Mouse (Mus musculus) limb, embryonic 12.5 days (tissue): ENCODE results near the gene Stap2. TPM values are rescaled to one million over a fixed set of nuclear protein-coding genes. Genes with fewer than 3 reads are reported as not detected.
A peak's percentile ranks its signal among the peaks of the same experiment; 100 is the strongest.

ENCODE experiments used
- ATAC-seq: fragments of 200-750 bp; cut with Nextera tagmentation; 2 replicates; pipeline ENCODE4 v1.8.0; 2017; ENCODE audit warnings: low read depth, moderate TSS enrichment; ENCODE audit not compliant: insufficient number of reproducible peaks, insufficient read depth, low FRiP score, low TSS enrichment
- H3K27ac ChIP-seq: fragments of 300-500 bp; sonication (generic); 2 replicates; pipeline ENCODE4 v1.5.1; 2016; ENCODE audit warnings: mild to moderate bottlenecking, moderate library complexity
- H3K27me3 ChIP-seq: fragments of 300-500 bp; sonication (generic); 2 replicates; pipeline ENCODE4 v1.6.1; 2016; ENCODE audit warnings: mild to moderate bottlenecking, moderate library complexity
- H3K36me3 ChIP-seq: fragments of 300-500 bp; sonication (generic); 2 replicates; pipeline ENCODE4 v1.6.1; 2016; ENCODE audit warnings: mild to moderate bottlenecking, moderate library complexity
- H3K4me1 ChIP-seq: fragments of 300-500 bp; sonication (generic); replicated peaks from 2 replicates; pipeline ENCODE4 v1.6.1; 2016
- H3K4me2 ChIP-seq: fragments of 300-500 bp; sonication (generic); 2 replicates; pipeline ENCODE4 v1.6.1; 2016; ENCODE audit warnings: mild to moderate bottlenecking, moderate library complexity
- H3K4me3 ChIP-seq: fragments of 300-500 bp; sonication (generic); replicated peaks from 2 replicates; pipeline ENCODE4 v1.5.1; 2016; ENCODE audit warnings: mild to moderate bottlenecking
- H3K9ac ChIP-seq: fragments of 300-500 bp; sonication (generic); replicated peaks from 2 replicates; pipeline ENCODE4 v1.6.1; 2016; ENCODE audit warnings: mild to moderate bottlenecking, moderate library complexity
- H3K9me3 ChIP-seq: fragments of 300-500 bp; sonication (generic); 2 replicates; pipeline ENCODE4 v1.6.1; 2016; ENCODE audit warnings: mild to moderate bottlenecking, moderate library complexity
- WGBS: fragments of 180-500 bp; shearing (Covaris S2); methylation state at CpG from one replicate; pipeline ENCODE4 v1.1.7; 2016; 5-methylcytosine and 5-hydroxymethylcytosine counted together
- polyA plus RNA-seq: library from polyadenylated mRNA; unstranded; fragments of >200 nt; fragmentation: Nextera tagmentation; extraction: Ambion mirVana; gene quantifications from 2 replicates; pipeline ENCODE4 v1.2.1, GENCODE M21; 2016

The Stap2 gene
- polyA plus RNA-seq, 1 experiment from 2014 or later: 7.2 TPM

GRCm38 (mm10) chr17:56034726-56035100 is 29.3 kb upstream of the Stap2 start:
- Histone ChIP-seq H3K9ac (peak overlapping the region; percentile 84), H3K9me3 (no peaks in the 10 kb centered on the region), H3K27me3 (no peaks in the 10 kb centered on the region), H3K36me3 (peaks cover 43% of the 10 kb centered on the region), H3K4me1 (peaks cover 23% of the 10 kb centered on the region), H3K27ac (no peak overlapping the region), H3K4me2 (peak overlapping the region; percentile 51), H3K4me3 (peak overlapping the region; percentile 84)
- no peak for ATAC-seq
- WGBS: 84% methylated on average over 6 of the region's 6 CpGs

DNA sequence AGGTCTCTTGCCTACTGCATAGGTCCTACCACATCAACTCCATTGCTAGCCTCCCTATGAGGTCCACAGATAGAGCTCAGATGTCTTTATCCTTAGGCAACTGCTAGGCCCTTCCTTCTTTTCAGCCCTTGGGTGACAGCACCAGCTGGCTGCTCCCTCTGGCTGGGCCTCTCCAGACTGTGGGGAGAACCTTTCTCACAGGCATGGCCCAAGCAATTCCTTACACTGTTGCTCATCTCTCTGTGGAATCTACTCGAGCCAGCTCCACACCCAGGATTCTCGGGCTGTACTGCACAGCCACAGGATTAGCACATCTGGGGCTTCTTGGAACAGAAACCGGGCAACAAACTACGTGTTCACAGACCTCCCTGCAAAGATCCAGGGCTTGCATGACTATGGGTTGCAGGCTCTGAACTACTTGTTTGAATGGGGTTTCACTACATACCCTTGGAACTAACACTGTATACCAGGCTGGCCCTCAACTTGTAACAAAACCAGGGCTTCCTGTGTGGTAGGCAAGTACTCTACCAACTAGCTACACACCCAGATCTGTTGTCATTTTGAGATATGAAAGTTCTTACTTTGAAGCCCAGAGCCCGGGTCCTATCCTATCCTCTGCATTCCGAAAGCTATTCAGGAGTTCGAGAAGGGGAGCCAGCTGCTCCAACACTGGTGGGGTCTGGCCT is 28.8 kb upstream of the Stap2 start:
- peak overlapping the region; percentile 51; the same call in 1 of the 2 replicates for H3K4me2 ChIP-seq
- H3K36me3 ChIP-seq: peaks cover 48% of the 10 kb centered on the region
- H3K4me3 ChIP-seq: peak overlapping the region; percentile 84; the same call in 1 of the 2 replicates
- peaks cover 23% of the 10 kb centered on the region for H3K4me1 ChIP-seq
- H3K9me3 ChIP-seq: no peaks in the 10 kb centered on the region
- ATAC-seq: no peak
- 89% methylated on average over 7 of the region's 7 CpGs for WGBS
- H3K9ac ChIP-seq: peak overlapping the region; percentile 84; the same call in 1 of the 2 replicates
- no peaks in the 10 kb centered on the region for H3K27me3 ChIP-seq
- H3K27ac ChIP-seq: no peak overlapping the region

DNA sequence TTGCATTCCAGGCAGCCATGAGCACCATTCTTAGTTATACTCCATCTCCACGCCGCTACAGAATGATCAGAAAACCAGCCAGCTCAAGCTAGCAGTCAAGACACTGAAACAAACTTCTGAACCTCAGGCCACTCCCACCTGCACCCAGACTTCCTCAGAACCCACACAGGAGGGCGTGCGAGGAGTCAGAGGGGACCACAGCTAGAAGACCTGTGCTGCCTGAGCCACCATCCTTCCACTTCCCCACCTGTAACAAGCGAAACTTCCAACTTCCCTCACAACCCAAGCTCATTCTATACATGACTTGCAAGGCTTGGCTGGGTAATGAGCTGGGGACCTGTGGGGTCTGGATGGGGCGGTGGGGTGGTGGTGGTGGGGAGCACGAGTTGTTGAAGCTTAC is 27.4 kb upstream of the Stap2 start:
- ATAC-seq: no peak
- H3K4me2 ChIP-seq: no peak overlapping the region
- no peak overlapping the region for H3K4me3 ChIP-seq
- H3K27me3 ChIP-seq: no peaks in the 10 kb centered on the region
- H3K27ac ChIP-seq: 0 out of 2 replicates have a peak overlapping the region, but pooled peaks have one; percentile 12
- peaks cover 23% of the 10 kb centered on the region for H3K4me1 ChIP-seq
- peak overlapping the region; percentile 28; the same call in 1 of the 2 replicates for H3K9ac ChIP-seq
- no peaks in the 10 kb centered on the region for H3K9me3 ChIP-seq
- peaks cover 61% of the 10 kb centered on the region for H3K36me3 ChIP-seq
- 85% methylated on average over 7 of the region's 7 CpGs for WGBS

DNA sequence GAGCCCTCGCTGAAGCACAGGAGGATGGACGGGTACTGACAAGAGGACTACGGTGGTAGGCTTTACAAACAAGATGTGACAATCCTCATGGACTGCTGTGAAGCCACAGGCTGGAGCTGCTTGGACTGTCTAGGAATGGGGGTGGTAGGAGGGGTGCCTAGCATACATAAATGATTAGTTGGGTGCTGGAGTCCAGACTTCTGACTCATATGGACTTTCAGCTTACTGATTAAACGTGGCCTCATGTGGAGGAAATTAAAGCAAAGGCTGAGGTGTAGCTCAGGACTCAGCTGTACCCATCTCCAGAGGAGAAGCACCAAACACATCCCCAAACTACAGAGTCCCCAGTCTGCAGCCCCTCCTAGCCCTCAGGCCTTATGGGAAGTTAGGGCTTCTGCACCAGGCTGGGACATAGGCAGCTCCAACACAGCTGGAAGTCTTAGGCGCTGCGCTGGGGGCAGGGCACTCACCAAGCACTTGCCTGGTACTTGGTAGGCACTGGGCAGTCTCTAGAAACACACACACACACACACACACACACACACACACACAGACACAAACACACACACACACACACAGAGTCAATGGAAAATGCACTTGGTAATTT is 26.8 kb upstream of the Stap2 start:
- no peak for ATAC-seq
- Histone ChIP-seq H3K36me3 (peaks cover 67% of the 10 kb centered on the region), H3K27me3 (no peaks in the 10 kb centered on the region), H3K27ac (0 out of 2 replicates have a peak overlapping the region, but pooled peaks have one; percentile 12), H3K9ac (peak overlapping the region; percentile 28; the same call in 1 of the 2 replicates), H3K4me1 (peaks cover 28% of the 10 kb centered on the region), H3K4me2 (no peak overlapping the region), H3K9me3 (no peaks in the 10 kb centered on the region), H3K4me3 (no peak overlapping the region)
- WGBS: 86% methylated on average over 6 of the region's 6 CpGs

DNA sequence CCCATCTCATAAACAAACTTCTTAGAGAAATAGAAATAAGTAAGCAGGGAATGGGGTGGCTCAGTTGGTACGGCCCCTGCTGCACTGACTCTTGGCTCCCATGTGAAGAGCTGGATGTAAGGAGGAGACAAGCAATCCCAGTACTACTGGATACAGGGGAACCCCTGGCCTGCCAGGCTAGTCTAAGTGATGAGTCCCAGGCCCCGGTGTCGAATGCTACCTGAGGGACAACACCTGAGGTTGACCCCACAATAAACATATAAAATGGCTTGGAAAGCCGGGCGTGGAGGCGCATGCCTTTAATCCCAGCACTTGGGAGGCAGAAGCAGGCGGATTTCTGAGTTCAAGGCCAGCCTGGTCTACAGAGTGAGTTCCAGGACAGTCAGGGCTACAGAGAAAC is 26.0 kb upstream of the Stap2 start:
- no peak overlapping the region for H3K9ac ChIP-seq
- H3K9me3 ChIP-seq: no peaks in the 10 kb centered on the region
- WGBS: 92% methylated on average over 7 of the region's 7 CpGs
- H3K27ac ChIP-seq: no peak overlapping the region
- peaks cover 73% of the 10 kb centered on the region for H3K36me3 ChIP-seq
- no peak overlapping the region for H3K4me3 ChIP-seq
- no peak overlapping the region for H3K4me2 ChIP-seq
- no peaks in the 10 kb centered on the region for H3K27me3 ChIP-seq
- ATAC-seq: no peak
- peaks cover 36% of the 10 kb centered on the region for H3K4me1 ChIP-seq

- 71% methylated on average over 5 of the region's 5 CpGs for WGBS
- Histone ChIP-seq H3K9ac (no peak overlapping the region), H3K4me3 (no peak overlapping the region), H3K27me3 (no peaks in the 10 kb centered on the region), H3K36me3 (peaks cover 77% of the 10 kb centered on the region), H3K4me1 (peaks cover 40% of the 10 kb centered on the region), H3K27ac (no peak overlapping the region), H3K4me2 (no peak overlapping the region), H3K9me3 (no peaks in the 10 kb centered on the region)
- ATAC-seq: no peak
These were observed 25.5 kb upstream of the Stap2 start for GRCm38 (mm10) chr17:56030919-56031318.

DNA sequence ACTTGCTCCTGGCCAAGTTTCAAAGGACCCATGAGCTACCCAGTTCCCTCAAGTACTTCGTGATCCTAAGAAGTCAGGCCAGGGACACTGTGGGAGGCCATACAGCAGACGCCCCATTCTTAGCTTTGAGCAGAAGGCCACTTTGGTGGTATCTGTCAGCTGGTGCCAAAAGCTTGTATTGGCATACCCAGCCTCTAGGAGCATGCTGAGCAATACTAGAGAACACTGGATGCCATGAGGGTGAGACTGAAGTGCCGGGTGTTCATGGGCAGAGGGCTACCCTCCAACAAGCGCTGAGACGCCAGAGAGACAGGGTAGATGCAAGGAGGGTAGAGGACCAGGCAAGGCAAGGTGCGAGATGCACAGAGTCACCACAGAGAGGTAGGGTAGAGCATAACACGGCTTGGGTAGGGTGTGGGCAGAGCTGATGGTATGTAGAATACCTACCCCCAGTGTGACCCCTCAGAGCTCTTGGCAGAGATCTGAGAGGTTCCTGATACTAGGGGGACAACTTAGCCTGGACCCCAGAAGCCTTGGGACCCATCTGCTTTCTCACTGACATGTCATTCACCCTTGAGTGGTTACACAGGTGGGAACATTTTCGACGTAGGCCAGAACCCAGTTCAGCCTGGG is 25.0 kb upstream of the Stap2 start:
- no peaks in the 10 kb centered on the region for H3K27me3 ChIP-seq
- no peak for ATAC-seq
- H3K4me1 ChIP-seq: peaks cover 38% of the 10 kb centered on the region
- no peak overlapping the region for H3K9ac ChIP-seq
- no peak overlapping the region for H3K27ac ChIP-seq
- H3K9me3 ChIP-seq: no peaks in the 10 kb centered on the region
- no peak overlapping the region for H3K4me2 ChIP-seq
- no peak overlapping the region for H3K4me3 ChIP-seq
- WGBS: 89% methylated on average over 9 of the region's 9 CpGs
- peaks cover 81% of the 10 kb centered on the region for H3K36me3 ChIP-seq

GRCm38 (mm10) chr17:56027801-56028441 is 22.5 kb upstream of the Stap2 start:
- Histone ChIP-seq H3K4me1 (peaks cover 26% of the 10 kb centered on the region; the same call in 1 of the 2 replicates), H3K27me3 (no peaks in the 10 kb centered on the region), H3K9ac (no peak overlapping the region), H3K9me3 (no peaks in the 10 kb centered on the region), H3K4me2 (no peak overlapping the region), H3K27ac (no peak overlapping the region), H3K36me3 (peaks cover 82% of the 10 kb centered on the region), H3K4me3 (no peak overlapping the region)
- no peak for ATAC-seq
- 86% methylated on average over 5 of the region's 5 CpGs for WGBS

GRCm38 (mm10) chr17:56026881-56027280 is 21.5 kb upstream of the Stap2 start:
- H3K27ac ChIP-seq: no peak overlapping the region

DNA sequence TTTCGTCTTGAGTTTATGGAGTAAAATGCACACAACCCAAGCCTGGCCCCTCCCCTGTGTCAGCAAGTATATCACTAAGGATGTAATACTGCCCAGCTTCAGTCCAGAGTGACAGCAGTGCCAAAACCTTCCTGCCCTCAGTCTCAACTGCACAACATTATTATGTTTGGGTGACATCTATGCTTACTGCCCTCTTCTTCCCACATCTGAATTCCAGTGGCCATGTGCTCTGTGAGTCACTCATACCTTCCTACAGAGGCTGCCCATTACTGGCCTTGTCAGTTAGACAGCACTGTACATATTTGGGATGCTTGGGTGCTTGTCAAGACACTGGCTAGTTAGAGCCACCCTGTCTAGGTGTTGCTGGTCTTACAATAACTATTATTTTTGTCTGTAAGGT is 20.9 kb upstream of the Stap2 start:
- H3K9ac ChIP-seq: no peak overlapping the region
- 83% methylated on average over 1 of the region's 1 CpGs for WGBS
- no peak for ATAC-seq
- H3K4me3 ChIP-seq: no peak overlapping the region
- peaks cover 84% of the 10 kb centered on the region for H3K36me3 ChIP-seq
- peaks cover 18% of the 10 kb centered on the region for H3K4me1 ChIP-seq
- H3K9me3 ChIP-seq: no peaks in the 10 kb centered on the region
- H3K4me2 ChIP-seq: no peak overlapping the region
- no peaks in the 10 kb centered on the region for H3K27me3 ChIP-seq
- no peak overlapping the region for H3K27ac ChIP-seq

More at GRCm38 (mm10) chr17:56026881-56027280, 21.5 kb upstream of the Stap2 start:
- Histone ChIP-seq H3K4me3 (no peak overlapping the region), H3K9me3 (no peaks in the 10 kb centered on the region), H3K4me1 (peaks cover 18% of the 10 kb centered on the region), H3K36me3 (peaks cover 81% of the 10 kb centered on the region), H3K27me3 (no peaks in the 10 kb centered on the region), H3K4me2 (no peak overlapping the region), H3K9ac (no peak overlapping the region)
- ATAC-seq: no peak
- 31% methylated on average over 1 of the region's 1 CpGs for WGBS

DNA sequence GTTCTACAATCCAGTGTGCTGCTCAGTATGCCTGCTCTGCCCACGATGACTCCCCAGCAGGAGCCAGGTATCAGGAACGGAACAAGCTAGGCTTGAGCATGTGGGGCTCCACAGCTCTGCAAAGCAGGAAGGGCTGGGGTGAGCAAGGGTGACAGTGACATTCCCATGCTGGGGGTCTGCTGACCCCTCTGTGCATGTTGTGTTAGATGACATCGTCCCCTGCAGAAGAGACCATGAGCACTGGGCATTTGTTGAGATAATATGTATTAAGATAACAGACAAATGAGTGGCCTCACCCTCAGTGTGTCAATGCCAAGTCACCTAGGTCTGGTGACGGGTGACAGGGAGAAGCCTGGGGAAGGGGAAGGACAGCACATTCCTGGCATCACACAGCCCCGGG is 19.5 kb upstream of the Stap2 start:
- Histone ChIP-seq H3K4me1 (peaks cover 18% of the 10 kb centered on the region; the same call in 1 of the 2 replicates), H3K9me3 (no peaks in the 10 kb centered on the region), H3K36me3 (peaks cover 88% of the 10 kb centered on the region), H3K4me3 (no peak overlapping the region), H3K4me2 (no peak overlapping the region), H3K27ac (no peak overlapping the region), H3K27me3 (no peaks in the 10 kb centered on the region), H3K9ac (no peak overlapping the region)
- WGBS: 78% methylated on average over 5 of the region's 5 CpGs
- ATAC-seq: no peak
